Mouse (Mus musculus) forebrain, embryonic 15.5 days (tissue): ENCODE measurements around the gene Erich2. TPM values are rescaled to one million over a fixed set of nuclear protein-coding genes. Genes with fewer than 3 reads are reported as not detected.

Source experiments
- ATAC-seq: fragments of 200-750 bp; cut with Nextera tagmentation; replicated peaks from 2 replicates; pipeline ENCODE4 v1.8.0; 2017; ENCODE audit warnings: mild to moderate bottlenecking, moderate TSS enrichment, moderate library complexity
- H3K27ac ChIP-seq: fragments of 300-500 bp; sonication (generic); replicated peaks from 2 replicates; pipeline ENCODE4 v1.5.1; 2015; ENCODE audit warnings: mild to moderate bottlenecking, inconsistent platforms
- H3K27me3 ChIP-seq: fragments of 300-500 bp; sonication (generic); 2 replicates; pipeline ENCODE4 v1.6.1; 2015; ENCODE audit warnings: inconsistent platforms
- H3K36me3 ChIP-seq: fragments of 300-500 bp; sonication (generic); 2 replicates; pipeline ENCODE4 v1.6.1; 2015; ENCODE audit warnings: mild to moderate bottlenecking, inconsistent platforms
- H3K4me1 ChIP-seq: fragments of 300-500 bp; sonication (generic); 2 replicates; pipeline ENCODE4 v1.6.1; 2015; ENCODE audit warnings: inconsistent platforms
- H3K4me2 ChIP-seq: fragments of 300-500 bp; sonication (generic); replicated peaks from 2 replicates; pipeline ENCODE4 v1.6.1; 2015; ENCODE audit warnings: mild to moderate bottlenecking, inconsistent platforms
- H3K4me3 ChIP-seq: fragments of 300-500 bp; sonication (generic); 2 replicates; pipeline ENCODE4 v1.5.1; 2015; ENCODE audit warnings: mild to moderate bottlenecking, inconsistent platforms
- H3K9ac ChIP-seq: fragments of 300-500 bp; sonication (generic); replicated peaks from 2 replicates; pipeline ENCODE4 v1.6.1; 2015; ENCODE audit warnings: mild to moderate bottlenecking, inconsistent platforms
- H3K9me3 ChIP-seq: fragments of 300-500 bp; sonication (generic); 2 replicates; pipeline ENCODE4 v1.6.1; 2016; ENCODE audit warnings: inconsistent platforms
- WGBS: fragments of 180-500 bp; shearing (Covaris S2); methylation state at CpG from one replicate; pipeline ENCODE4 v1.1.7; 2015; ENCODE audit warnings: mixed read lengths; 5-methylcytosine and 5-hydroxymethylcytosine counted together
- polyA plus RNA-seq: library from polyadenylated mRNA; unstranded; fragments of >200 nt; fragmentation: Nextera tagmentation; extraction: Ambion mirVana; gene quantifications from 2 replicates; pipeline ENCODE4 v1.2.1, GENCODE M21; 2015

The Erich2 gene
- polyA plus RNA-seq, 1 experiment from 2014 or later, result 2.0 TPM

DNA sequence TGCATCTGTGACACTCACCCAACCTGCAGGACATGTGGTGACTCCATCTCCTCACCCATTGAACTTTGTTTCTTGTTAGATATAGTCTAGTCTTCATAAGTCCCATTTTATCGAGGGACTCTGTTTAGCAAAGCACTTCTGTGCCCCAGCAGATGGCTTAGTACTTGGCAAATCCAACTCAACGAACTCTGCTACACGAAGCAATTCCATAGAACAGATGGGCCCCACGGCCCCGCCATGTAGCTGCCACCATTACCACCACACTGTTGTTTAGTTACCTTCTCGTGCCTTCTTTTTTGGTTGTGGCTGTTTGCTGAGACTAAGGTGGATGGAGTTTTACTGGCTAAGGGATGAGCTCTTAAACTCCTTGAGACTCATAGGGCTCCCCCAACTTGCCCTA is 79.6 kb downstream of the Erich2 start:
- Histone ChIP-seq H3K9ac (no peak overlapping the region), H3K4me2 (no peak overlapping the region), H3K27me3 (no peaks in the 10 kb centered on the region), H3K27ac (no peak overlapping the region), H3K4me1 (no peaks in the 10 kb centered on the region), H3K9me3 (no peaks in the 10 kb centered on the region), H3K36me3 (peaks cover 17% of the 10 kb centered on the region), H3K4me3 (no peak overlapping the region)
- ATAC-seq, result no peak
- WGBS, result 80% methylated on average over 6 of the region's 6 CpGs

Other genes starting within 250 kb of the Erich2 start
- 4.2 and 4.5 TPM in 2 replicates for gene Sp5, start 33.9 kb upstream of the Erich2 start, polyA plus RNA-seq
- gene Gad1, start 44.3 kb downstream of the Erich2 start, polyA plus RNA-seq, result 70.9 and 71.1 TPM in 2 replicates
- 125 and 130 TPM in 2 replicates for gene Gorasp2, start 152.8 kb downstream of the Erich2 start, polyA plus RNA-seq
- gene Gm26558, start 153.3 kb downstream of the Erich2 start, polyA plus RNA-seq, result 3.8 and 4.4 TPM in 2 replicates